In the genomic region with DNA sequence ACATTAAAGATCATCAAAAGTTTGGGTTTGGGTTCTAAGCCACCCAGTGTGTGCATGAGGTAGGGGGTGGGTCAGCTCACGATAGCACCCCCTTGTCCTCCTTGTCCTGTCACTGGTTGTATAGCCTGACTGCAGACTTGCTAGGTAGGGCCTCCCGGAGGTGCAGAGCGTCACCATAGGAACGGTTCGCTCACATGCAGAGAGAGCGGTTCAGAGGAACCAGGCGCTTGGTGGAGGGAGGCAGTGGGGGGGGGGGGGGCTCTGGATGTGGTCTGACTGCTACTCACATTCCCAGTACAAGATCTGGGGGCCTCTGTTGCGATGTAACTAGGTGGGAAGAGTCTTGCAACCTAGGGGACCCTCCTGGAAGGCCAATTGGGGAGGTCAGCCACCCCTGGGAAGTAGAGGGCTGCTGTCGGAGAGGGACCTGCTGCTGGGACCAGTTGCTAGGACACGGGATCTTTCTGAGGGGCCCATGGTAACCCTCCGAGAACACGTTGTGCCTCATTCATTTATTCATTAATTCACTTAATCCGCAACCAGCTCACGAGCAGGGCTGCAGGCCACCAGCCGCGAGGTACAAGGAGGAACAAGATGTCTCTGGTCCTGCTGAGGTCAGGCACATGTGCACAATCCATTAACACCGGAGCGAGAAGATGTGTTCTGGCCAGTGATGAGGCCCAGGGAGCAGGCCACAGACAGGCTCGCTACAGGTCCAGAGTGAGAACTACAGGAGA, we compare ENCODE assay signal across 9 mouse cellular contexts. TPM values are rescaled to one million over a fixed set of nuclear protein-coding genes. Genes with fewer than 3 reads are reported as not detected.
DNase-seq lines count a peak whose midpoint lies in the region; ATAC-seq lines count a peak whose summit lies in the region.
"Had no signal": no experiment of that assay in that cellular context is flagged by ENCODE, and none has a peak within 500 bp of the region (broad histone marks: within the 10 kb centered on the region; RNA-seq: fewer than 3 reads in every experiment).

No protein-coding gene starts in this region.

- DNase-seq in heart, postnatal 25 days (ENCODE audit: low spot score) = no peak
- DNase-seq in forebrain, embryonic 10.5 days (ENCODE audit: extremely low spot score, low spot score) = peak; percentile 75
- DNase-seq in neural tube, embryonic 11.5 days (ENCODE audit: low spot score) = peak; percentile 75
- DNase-seq in spleen, postnatal 36 days (ENCODE audit: low spot score in 2 of 2) = no peak
- no peak for DNase-seq in thymus, postnatal 0 days (ENCODE audit: low spot score)

- no peak overlapping the region for H3K9ac ChIP-seq in heart, embryonic 14.5 days (ENCODE audit: low read length)
- peak overlapping the region; percentile 31; the same call in 1 of the 2 replicates for H3K9ac ChIP-seq in limb, embryonic 13.5 days
- H3K9ac ChIP-seq in neural tube, embryonic 11.5 days (ENCODE audit: low read length) = no peak overlapping the region

- peaks cover 13 to 28% of the 10 kb centered on the region in 2 experiments for H3K4me1 ChIP-seq in heart, embryonic 14.5 days (ENCODE audit: control insufficient read depth in 2 of 2, insufficient read depth in 2 of 2, low read length in 2 of 2)
- H3K4me1 ChIP-seq in forebrain, embryonic 10.5 days = peaks cover 95% of the 10 kb centered on the region
- H3K4me1 ChIP-seq in limb, embryonic 13.5 days = peaks cover 75% of the 10 kb centered on the region
- peaks cover 31% of the 10 kb centered on the region for H3K4me1 ChIP-seq in neural tube, embryonic 11.5 days (ENCODE audit: control insufficient read depth, insufficient read depth, low read length)

- H3K27ac ChIP-seq in heart, embryonic 14.5 days (replicated peaks in 1 of 2; ENCODE audit: control insufficient read depth in 1 of 2, insufficient read depth in 1 of 2, low read depth in 2 of 2, low read length in 2 of 2) = no peak overlapping the region
- peak overlapping the region; percentile 81 for H3K27ac ChIP-seq in forebrain, embryonic 10.5 days
- H3K27ac ChIP-seq in limb, embryonic 13.5 days = peak overlapping the region; percentile 61; the same call in 1 of the 2 replicates
- peak overlapping the region; percentile 30; the same call in 1 of the 2 replicates for H3K27ac ChIP-seq in neural tube, embryonic 11.5 days (ENCODE audit: low read depth, low read length)

- no peaks in the 10 kb centered on the region for H3K9me3 ChIP-seq in heart, embryonic 14.5 days (ENCODE audit: control insufficient read depth, low read length)
- H3K9me3 ChIP-seq in forebrain, embryonic 10.5 days = no peaks in the 10 kb centered on the region
- H3K9me3 ChIP-seq in limb, embryonic 13.5 days = no peaks in the 10 kb centered on the region
- H3K9me3 ChIP-seq in neural tube, embryonic 11.5 days (ENCODE audit: control insufficient read depth, low read length) = no peaks in the 10 kb centered on the region

- WGBS in heart, embryonic 14.5 days = 20% methylated on average over 19 of the region's 19 CpGs
- 4% methylated on average over 19 of the region's 19 CpGs for WGBS in forebrain, embryonic 10.5 days
- WGBS in limb, embryonic 13.5 days = 8% methylated on average over 19 of the region's 19 CpGs
- WGBS in neural tube, embryonic 11.5 days = 2% methylated on average over 19 of the region's 19 CpGs

- H3K36me3 ChIP-seq in heart, embryonic 14.5 days (ENCODE audit: control insufficient read depth, insufficient read depth, low read length) = no peaks in the 10 kb centered on the region
- H3K36me3 ChIP-seq in forebrain, embryonic 10.5 days (replicated peaks) = no peaks in the 10 kb centered on the region
- no peaks in the 10 kb centered on the region for H3K36me3 ChIP-seq in limb, embryonic 13.5 days
- H3K36me3 ChIP-seq in neural tube, embryonic 11.5 days (ENCODE audit: control insufficient read depth, insufficient read depth, low read length) = no peaks in the 10 kb centered on the region

- peak overlapping the region; percentile 55 for H3K4me2 ChIP-seq in heart, embryonic 14.5 days (ENCODE audit: low read length)
- peak overlapping the region; percentile 44 for H3K4me2 ChIP-seq in limb, embryonic 13.5 days (replicated peaks)
- peak overlapping the region; percentile 29 for H3K4me2 ChIP-seq in neural tube, embryonic 11.5 days (ENCODE audit: low read depth)

- H3K27me3 ChIP-seq in heart, embryonic 14.5 days (ENCODE audit: control insufficient read depth, insufficient read depth, low read length) = peaks cover 22% of the 10 kb centered on the region
- H3K27me3 ChIP-seq in forebrain, embryonic 10.5 days (ENCODE audit: poor library complexity, severe bottlenecking) = peaks cover 86% of the 10 kb centered on the region
- peaks cover 10% of the 10 kb centered on the region for H3K27me3 ChIP-seq in limb, embryonic 13.5 days
- H3K27me3 ChIP-seq in neural tube, embryonic 11.5 days (ENCODE audit: control insufficient read depth, insufficient read depth, low read length) = peaks cover 31% of the 10 kb centered on the region

- no peak overlapping the region for H3K4me3 ChIP-seq in heart, embryonic 14.5 days (ENCODE audit: control insufficient read depth in 1 of 2, insufficient read depth in 1 of 2, low read depth in 1 of 2, low read length in 2 of 2)
- H3K4me3 ChIP-seq in forebrain, embryonic 10.5 days = peak overlapping the region; percentile 32
- no peak overlapping the region for H3K4me3 ChIP-seq in limb, embryonic 13.5 days
- no peak overlapping the region for H3K4me3 ChIP-seq in neural tube, embryonic 11.5 days (ENCODE audit: low read depth, low read length)
- H3K4me3 ChIP-seq: erythroblast, embryonic 14.5 days had no signal

- intact Hi-C loops in heart, postnatal 25 days (cut with DNase I) = no loop called here

- ATAC-seq in heart, embryonic 14.5 days (ENCODE audit: insufficient number of reproducible peaks, insufficient read depth, low FRiP score, low read depth) = no peak
- peak; percentile 11 for ATAC-seq in activated CD4-positive, CD25-positive, alpha-beta regulatory T cell, adult 4 months
- peak; percentile 41; the same call in 1 of the 2 replicates for ATAC-seq in limb, embryonic 13.5 days (ENCODE audit: low FRiP score, low read depth)
- ATAC-seq in neural tube, embryonic 11.5 days (ENCODE audit: insufficient read depth, low FRiP score, low TSS enrichment) = peak; percentile 74

RNA-seq across cellular contexts. Expression of a gene that starts 7.0 kb away (rescaled TPM):
- polyA plus RNA-seq in heart, embryonic 14.5 days (2014; fragmentation: Nextera tagmentation; extraction: Ambion mirVana) = 64.2 and 84.4 TPM in 2 replicates
- under 1 TPM; 0.26 to 0.61 TPM for total RNA-seq in heart, postnatal 25 days (2021)
- not detected for polyA plus RNA-seq in activated CD4-positive, CD25-positive, alpha-beta regulatory T cell, adult 4 months (2017; shearing (Covaris generic))
- 200 and 274 TPM in 2 replicates for polyA plus RNA-seq in forebrain, embryonic 10.5 days (2016; fragmentation: Nextera tagmentation; extraction: Ambion mirVana)
- polyA plus RNA-seq in limb, embryonic 13.5 days (2015; fragmentation: Nextera tagmentation; extraction: Ambion mirVana) = 367 and 395 TPM in 2 replicates
- 112 and 120 TPM in 2 replicates for polyA plus RNA-seq in neural tube, embryonic 11.5 days (2014; fragmentation: Nextera tagmentation; extraction: Ambion mirVana)
- polyA plus RNA-seq in thymus, postnatal 0 days (2015; fragmentation: Nextera tagmentation; extraction: Ambion mirVana) = 32.6 and 43.5 TPM in 2 replicates

Comparison
In these comparisons a context has a peak if more than half of its experiments do, and no peak if none do; other contexts are left out.
1. H3K27ac ChIP-seq: peak in forebrain, embryonic 10.5 days (single experiment), limb, embryonic 13.5 days (single experiment) and neural tube, embryonic 11.5 days (single experiment); none in heart, embryonic 14.5 days (0 of 2).
2. DNase-seq: peak in forebrain, embryonic 10.5 days (single experiment) and neural tube, embryonic 11.5 days (single experiment); none in heart, postnatal 25 days (single experiment), spleen, postnatal 36 days (0 of 2) and thymus, postnatal 0 days (single experiment).
3. RNA of a gene that starts 7.0 kb away (polyA plus RNA-seq): 367 to 395 TPM in limb, embryonic 13.5 days, 200 to 274 TPM in forebrain, embryonic 10.5 days, 112 to 120 TPM in neural tube, embryonic 11.5 days, 64.2 to 84.4 TPM in heart, embryonic 14.5 days and 32.6 to 43.5 TPM in thymus, postnatal 0 days; not detected in activated CD4-positive, CD25-positive, alpha-beta regulatory T cell, adult 4 months; every median in the first group is over 10 times any median in the second.
4. Peak in every context shown above with its lines, with median percentiles within 50 percentile points of each other: H3K4me2 ChIP-seq.